Mouse (Mus musculus) inflammation-experienced regulatory T-cells, adult 6 months (primary cell): Measurements from ENCODE around the gene Litaf. TPM values are rescaled to one million over a fixed set of nuclear protein-coding genes. Genes with fewer than 3 reads are reported as not detected.

Experiments
- ATAC-seq: one replicate; pipeline ENCODE4 v1.8.0; 2017
- polyA plus RNA-seq, 3 experiments: library from polyadenylated mRNA; unstranded; fragments of 100-300 nt; shearing (Covaris generic); gene quantifications; one replicate each; pipeline ENCODE4 v1.2.1; 2017

Litaf gene
- polyA plus RNA-seq, 3 experiments from 2014 or later: 29.9 to 99.4 (median 39.3) TPM

DNA sequence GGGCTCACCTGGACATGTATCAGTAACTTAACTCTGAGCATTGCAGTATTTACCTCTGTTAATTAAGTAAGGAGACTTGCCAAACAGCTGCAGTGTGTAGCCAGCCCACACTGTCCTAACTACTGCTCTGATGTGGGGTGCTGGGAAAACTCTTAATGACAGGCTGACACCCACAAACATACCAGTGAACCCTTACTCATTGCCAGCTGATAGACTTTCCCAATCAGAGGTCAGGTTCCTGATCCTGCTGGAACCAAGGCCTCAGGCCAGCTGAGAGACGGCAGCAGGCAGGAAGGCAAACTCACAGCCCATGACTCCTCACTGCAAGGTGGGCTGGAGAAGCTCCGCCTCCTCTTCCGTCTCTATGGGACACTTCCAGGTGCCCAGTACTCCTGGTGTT is 113.1 kb downstream of the Litaf start:
- ATAC-seq: no peak

DNA sequence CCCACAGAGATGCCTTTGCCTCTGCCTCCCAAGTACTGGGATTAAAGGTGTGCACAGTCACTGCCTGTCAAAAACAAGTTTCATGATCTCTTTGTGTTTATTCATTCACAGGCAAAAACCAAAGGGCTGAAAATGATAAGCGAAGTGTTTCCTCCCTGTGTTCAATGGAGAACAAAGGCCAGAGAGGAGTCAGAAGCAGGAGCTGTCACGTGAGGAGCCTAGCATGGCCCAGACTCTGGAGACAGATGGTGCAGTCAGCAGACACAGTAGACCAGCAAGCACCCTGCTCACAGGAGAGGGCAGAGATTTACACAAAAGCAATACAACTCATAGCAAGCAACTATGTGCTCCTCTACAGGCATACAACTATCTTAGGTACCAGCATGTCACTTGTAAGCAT is 113.9 kb downstream of the Litaf start:
- ATAC-seq: no peak

DNA sequence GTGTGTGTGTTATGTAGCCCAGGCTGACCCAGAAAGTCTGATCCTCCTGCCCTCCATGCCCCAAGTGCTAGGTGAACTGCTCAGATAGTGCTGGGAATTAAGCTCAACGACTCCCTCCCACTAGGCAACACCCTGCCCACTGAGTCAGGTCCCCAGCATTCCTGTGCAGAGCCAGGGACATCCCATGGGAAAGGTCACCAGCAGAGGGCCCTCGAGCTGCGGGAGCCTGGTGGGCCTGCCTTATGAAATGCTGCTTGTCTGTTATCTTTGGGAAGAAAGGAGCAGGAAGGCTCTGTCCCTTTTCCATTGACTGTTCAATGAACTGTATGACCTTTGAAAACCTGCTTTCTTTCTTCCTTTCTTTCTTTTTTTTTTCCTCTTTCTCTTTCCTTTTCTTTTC is 114.4 kb downstream of the Litaf start:
- no peak for ATAC-seq

DNA sequence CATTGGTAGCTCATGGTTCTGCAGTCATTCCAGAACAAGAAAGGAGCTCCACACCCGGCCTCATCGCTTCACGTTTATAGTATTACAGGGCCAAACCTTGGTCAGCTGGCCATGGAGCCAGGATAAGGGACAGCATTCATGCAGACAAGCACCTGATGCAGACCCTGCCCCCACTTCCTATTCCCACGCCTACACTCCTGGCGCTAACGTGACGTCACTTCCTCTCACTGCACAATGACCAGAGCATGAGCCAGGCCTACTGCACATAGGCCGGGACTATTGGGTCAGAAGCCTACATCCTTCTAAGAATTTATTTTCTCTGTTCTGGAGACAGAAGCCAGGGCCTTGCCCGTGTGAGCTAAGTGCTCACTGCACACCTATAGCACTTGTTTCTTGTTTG is 115.4 kb downstream of the Litaf start:
- no peak for ATAC-seq

DNA sequence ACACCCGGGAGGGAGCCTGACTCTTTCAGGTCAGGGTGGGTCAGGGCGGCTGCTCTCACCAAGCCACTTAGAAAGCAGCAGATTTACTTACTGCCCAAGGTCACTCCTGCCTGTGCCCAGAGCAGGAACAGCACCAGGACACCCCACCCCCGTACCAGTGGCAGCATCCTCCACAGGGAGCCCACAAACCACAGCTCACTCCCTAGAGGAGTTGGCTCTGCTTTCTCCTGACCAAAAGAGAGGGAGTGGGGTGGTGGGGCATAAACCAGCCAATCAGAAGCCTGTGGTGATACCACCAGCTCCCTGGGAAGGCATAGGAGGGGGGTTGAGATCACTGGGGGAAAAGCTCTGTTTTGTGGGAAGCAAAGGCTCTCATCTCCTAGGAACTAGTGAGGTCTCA is 118.2 kb downstream of the Litaf start:
- ATAC-seq: no peak

DNA sequence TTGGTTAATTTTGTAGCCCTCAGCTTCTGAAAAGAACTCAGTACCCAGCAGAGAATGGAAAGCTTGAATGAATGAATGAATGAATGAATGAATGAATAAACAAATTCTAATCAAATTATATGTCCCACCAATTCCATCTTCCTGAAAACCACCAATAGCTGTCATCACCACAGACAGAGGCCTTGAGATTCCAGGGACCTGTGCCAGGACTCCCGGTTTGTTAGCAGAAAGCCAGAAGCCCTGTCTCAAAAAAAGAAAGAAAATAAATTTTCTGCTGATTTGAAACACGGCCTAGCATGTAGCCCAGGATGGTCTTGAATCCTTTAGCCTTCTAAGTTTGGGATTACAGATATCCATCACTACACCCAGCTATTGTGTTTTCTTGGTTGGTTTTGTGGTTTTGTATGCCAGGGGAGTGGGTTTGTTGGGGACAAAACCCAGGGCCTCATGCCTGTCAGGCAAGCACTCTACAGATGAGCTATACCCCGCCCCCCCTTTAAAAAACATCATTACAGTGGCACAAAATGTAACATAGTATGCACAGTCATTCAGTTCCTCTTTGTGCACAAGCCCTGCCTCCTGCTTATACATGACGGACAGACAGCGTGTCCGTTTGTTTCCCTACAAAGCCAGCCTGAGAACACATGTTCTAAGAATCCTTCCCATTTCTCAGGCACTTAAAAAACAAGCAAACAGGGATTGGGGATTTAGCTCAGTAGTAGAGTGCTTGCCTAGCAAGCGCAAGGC is 120.4 kb downstream of the Litaf start:
- no peak for ATAC-seq

DNA sequence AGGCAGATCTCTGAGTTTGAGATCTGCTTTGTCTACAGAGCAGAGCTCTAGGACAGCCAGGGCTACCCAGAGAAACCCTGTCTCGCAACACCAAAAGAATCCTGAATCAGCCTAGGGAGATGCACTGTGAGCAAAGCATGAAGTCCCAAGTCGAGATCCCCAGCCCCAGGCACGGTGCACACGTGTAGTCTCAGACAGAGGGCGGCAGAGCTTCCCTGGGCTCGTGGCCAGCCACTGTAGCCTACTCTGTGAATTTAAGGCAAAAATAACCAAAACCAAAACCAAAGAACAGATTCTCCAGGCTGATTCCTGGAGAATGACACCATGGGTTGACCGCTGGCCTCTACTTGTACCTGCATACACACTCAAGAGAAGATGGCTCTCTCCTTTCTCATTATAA is 121.4 kb downstream of the Litaf start:
- no peak for ATAC-seq

DNA sequence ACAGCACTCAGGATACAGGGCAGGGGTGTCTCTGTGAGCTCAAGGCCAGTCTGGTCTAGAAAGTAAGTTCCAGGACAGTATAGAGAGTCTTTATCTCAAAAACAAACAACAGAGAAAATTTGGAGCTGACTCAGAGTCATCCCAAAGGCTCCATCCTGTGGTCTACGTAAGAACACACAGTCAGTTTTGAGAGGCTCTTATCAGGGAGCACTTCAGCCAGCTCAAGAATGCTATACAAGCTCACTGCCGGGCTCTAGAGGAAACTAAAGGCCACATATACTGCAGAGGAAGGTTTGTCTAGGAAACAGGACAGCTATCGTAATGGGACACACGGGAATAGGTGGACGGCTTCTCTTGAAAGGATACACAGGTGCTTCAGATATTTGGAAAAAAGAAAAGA is 122.7 kb downstream of the Litaf start:
- no peak for ATAC-seq

DNA sequence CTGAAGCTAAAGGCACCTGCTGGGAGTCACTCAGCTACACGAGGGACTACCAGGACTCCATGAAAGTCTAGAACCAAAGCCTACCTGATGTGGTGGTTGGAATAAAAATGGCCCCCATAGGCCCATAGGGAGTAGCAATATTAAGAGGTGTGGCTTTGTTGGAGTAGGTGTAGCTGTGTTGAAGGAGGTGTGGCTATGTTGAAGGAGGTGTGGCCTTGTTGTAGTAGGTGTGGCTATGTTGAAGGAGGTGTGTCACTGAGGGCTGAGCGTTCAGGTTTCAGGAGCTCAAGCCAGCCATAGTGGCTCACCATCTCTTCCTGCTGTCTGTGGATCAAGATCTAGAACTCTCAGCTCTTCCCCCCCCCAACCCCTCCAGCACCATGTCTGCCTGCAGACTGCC is 125.3 kb downstream of the Litaf start:
- no peak for ATAC-seq

DNA sequence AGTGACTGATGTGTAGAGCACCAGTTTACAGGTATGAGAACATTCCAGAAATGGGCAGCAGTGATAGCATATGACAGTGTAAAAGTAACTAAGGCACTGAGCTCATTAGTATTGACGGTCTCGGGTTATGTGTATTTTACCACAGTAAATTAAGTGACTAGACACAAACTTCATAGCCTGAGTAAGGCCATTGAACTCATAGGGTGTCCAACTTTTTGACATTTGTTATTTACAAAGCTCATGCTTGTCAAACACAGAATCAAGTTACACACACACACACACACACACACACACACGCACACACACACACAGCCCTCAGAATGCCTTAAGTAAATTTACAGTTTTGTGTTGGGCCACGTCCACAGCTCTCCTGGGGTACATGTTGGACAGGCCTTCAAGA is 126.0 kb downstream of the Litaf start:
- ATAC-seq: no peak

DNA sequence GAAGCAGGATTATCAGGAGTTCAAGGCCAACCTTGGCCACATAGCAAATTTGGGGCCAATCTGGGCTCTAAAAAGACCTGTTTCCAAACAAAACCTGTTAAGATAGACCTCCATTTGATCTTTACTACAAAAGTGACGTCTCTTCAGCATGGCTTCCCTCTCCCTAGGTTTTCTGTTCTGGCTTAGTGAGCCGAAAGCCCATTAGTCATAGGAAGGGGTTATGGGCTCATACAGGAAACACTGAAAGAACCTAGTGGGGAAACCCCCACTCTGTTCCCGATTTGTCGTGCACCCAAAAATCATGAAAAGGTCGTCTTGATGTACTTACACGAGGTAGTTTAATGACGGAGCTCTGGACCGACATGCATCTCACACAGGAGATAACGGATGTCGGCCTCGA is 128.5 kb downstream of the Litaf start:
- no peak for ATAC-seq

DNA sequence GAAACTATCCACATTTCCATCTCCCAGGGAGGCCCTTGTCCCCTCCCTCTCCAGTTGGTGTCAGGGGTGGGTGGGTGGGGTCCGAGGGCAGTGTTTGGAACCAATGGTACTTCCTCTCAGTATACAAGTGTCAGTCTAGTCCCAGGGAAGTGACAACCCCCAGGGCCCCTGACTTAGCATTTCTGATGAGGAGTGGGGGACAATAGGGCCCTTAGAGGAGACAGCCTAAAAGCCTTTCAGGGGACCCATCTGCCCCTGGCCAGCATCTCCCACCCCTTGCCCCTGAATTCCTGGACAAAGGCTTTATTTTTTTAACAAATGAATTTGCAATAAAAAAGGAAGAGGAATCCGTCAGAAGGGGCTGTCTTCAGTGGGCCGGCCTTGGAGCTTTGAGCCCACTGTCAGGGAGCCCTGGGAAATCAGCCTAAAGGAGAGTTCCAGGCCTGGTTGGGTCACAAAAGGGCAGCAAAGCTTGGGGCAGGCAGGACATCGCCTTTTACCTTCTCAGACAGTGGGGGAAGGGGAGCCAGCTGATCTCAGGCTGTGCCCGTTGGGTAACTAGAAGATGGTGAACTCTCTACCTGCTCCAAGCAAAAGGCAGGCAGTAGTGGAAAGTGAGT is 129.1 kb downstream of the Litaf start:
- ATAC-seq: no peak

DNA sequence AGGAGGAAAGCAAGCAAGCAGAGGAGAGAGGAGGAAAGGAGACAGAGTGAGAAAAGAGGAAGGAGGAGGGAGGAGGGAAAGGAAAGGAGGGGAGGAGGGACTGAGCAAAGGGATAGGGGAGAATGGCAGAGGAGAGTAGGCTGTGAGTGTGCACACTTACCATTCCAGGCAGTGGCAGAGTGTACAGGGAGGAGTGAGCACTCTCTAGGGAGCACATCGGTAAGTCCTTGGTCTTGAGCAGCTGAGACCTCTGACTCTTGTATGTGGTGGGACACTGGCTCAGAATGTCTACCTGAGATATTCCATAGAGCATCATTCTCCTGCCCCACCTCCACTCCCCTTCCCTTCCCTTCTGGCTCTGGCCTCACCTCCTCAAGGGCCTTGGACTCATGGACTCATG is 131.9 kb downstream of the Litaf start:
- ATAC-seq: no peak

DNA sequence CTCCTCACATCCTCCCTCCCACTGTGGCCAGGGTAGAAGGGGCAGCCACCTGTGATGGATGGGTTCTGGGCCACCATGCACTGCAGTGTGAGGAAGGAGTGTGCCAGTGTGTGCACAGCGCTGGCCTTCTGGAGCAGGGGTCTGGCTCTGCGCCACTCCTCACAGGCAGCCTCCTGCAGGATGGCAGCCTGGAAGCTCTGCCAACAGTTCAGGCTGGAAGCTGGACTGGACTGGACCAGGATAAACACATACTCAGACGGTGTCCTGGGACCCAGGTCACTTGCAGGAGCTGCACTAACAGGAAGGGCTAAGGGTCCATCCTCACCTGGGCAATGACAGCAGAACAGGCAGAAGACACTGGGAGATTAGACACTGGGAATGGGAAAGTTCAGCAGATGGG is 132.6 kb downstream of the Litaf start:
- ATAC-seq: no peak

DNA sequence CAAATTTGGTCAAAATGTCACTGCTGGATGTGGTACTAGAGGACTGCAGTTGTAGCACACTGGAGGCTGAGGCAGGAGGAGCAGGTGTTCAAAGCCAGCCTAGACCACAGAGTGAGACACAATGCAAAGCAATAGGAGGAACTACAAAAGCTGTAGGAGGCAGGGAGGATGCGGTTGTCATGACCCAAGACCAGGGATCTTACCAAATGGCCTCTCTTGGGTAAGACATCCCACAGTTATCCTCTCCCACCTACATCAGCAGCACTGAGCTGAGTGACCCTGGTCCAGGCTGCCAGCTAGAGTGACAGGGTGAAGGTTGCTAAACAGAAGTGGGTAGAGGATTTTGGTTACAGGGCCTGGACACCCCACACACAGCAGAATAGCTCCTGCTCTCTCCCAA is 138.9 kb downstream of the Litaf start:
- ATAC-seq: no peak

DNA sequence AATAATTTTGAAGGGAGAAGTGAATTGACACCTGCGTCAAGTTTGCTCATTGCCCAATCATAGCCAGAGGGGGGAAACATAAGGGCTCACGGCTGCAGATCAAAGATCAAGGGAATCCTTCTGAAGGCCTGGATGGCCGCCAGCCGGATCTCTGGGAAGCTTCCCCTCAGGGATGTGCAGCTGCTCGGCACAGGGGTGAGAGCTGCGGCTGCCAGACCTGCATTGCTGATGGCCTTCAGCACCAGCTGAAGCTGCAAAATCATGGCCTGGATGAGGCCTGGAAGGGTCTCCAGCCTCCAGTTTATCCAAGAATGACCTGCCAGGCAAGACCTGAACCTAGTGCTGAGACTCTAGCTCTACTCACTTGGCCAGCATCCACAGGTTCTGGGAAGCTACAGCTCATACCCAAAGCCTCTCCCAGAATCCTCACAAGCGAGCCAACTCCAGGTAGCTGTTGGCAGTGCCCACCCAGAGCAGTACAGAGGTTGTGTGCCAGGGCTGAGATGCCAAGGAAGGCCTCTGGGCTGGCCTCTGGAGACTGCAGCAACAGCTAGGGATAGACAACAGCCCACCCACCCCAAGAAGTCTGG is 140.3 kb downstream of the Litaf start:
- no peak for ATAC-seq

DNA sequence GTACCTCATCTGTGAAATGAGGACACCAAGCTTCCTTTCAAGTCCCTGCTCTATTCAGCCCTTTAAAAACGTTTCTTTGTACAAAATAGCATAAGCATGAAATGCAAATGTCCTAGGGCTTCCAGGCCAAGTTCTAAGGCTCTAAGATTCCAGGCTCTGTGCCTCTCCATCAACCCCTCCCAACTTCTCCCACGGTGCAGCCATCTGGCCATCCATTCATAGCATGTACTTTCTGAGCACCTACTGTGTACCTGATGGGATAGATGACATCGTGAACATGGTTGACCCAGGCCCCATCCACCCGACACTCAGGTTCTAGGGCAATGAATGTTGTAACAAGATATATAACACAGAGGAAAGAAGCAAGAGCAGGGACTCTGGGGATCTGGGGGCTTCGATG is 142.4 kb downstream of the Litaf start:
- no peak for ATAC-seq

DNA sequence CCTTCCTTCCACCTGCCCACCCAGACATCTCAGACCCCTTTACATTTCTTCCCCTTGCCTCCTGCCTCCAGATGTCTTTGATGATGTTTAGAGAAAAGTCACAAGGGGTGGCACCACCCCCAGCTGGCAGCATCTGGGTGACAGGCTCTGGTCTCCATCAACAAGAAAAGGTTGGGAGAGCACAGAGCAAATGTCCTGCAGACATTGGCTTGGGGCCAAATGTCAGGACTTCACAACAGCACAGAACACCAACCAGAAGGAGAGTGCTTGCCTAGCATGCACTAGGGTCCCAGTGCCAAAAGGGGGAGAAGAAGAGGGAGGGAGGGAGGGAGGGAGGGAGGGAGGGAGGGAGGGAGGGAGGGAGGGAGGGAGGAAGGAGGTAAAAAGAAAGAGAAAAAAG is 146.1 kb downstream of the Litaf start:
- ATAC-seq: no peak

DNA sequence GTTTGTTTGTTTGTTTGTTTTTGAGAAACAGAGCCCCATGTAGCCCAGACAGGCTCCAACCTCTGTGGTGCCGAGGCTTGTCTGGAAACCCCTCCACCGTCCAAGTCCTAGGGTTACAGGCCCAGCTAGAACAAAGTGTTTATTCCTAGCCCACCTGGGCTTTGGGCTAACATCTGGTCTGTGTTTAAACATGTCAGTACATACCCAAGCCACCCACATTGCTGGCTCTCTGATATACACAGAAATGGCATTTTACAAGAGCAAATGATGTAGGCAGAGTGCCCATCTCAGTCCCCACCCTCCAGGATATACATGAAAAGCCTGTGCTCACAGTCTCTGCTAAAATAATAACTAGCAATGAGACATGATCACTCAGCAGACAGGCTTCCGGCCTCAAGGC is 149.7 kb downstream of the Litaf start:
- no peak for ATAC-seq

DNA sequence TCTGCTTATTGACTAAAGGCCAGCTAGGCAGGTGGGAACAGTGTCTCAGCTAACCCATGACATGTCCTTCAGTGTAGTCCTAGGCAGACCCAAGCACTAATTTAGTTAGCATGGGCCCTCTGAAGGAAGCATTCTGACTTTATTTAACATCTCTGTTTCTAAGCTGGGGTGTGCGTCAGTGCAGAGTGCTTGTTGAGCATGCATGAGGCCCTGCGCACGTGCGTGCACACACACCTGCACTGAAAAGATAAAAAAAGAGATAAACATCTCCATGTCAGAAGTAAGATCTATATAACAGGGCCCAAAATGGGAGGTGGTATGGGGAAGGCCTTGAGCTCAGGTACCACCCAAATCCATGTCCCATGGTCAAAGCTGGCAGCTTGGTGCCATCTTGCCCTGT is 150.9 kb downstream of the Litaf start:
- ATAC-seq: no peak

DNA sequence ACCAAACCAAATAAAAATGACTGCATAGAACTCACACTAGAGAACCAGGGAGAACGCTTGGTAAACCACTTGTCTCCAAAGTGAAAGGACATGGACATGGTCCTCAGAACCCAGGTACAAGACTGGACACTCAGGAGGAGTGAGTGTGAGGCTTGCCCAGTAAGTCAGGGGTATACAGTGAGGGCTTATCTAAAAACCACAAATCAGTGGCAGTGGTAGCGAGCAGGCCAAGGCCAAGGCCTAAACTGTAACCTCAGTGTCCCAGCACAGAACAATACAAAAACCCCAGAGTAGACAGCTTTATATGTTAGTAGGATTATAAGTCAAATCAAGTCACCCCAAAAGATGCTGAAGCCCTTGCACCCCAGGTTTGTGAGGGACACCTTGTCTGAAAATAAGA is 154.9 kb downstream of the Litaf start:
- no peak for ATAC-seq

DNA sequence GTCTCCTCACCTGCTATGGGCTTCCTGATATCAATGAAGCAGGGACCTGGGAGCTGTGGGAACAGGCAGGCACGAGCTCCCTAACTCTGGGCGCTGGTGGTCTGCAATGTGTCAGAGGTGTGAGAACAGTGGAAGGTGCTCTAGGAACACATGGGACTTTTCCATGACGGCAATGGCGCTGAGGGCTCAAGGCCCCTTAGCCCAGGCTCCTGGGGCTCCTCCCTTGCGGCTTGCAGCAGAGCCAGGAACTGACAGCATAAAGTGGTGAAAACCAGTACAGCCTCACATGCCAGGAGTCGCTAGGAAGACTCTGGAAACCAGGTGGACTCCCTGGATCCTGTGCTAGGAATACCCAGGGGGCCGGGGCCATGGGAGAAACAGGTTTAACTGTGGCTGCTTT is 155.4 kb downstream of the Litaf start:
- ATAC-seq: no peak
